Mouse (Mus musculus): ENCODE data around the gene Slco3a1. TPM values are rescaled to one million over a fixed set of nuclear protein-coding genes. Genes with fewer than 3 reads are reported as not detected.

The Slco3a1 gene
- total RNA-seq (2021): 10 to 100 TPM; 56.9 to 64.7 TPM
- long read RNA-seq, experiment 1, full-length matches to known transcripts: 30 of 58 reads
- long read RNA-seq, experiment 1, partial matches to known transcripts: 2 of 58 reads
- long read RNA-seq, experiment 1, other reads (novel, unspliced or antisense): 26 of 58 reads
- long read RNA-seq, experiment 2, full-length matches to known transcripts: 27 of 64 reads
- long read RNA-seq, experiment 2, partial matches to known transcripts: 8 of 64 reads
- long read RNA-seq, experiment 2, other reads (novel, unspliced or antisense): 29 of 64 reads

DNA sequence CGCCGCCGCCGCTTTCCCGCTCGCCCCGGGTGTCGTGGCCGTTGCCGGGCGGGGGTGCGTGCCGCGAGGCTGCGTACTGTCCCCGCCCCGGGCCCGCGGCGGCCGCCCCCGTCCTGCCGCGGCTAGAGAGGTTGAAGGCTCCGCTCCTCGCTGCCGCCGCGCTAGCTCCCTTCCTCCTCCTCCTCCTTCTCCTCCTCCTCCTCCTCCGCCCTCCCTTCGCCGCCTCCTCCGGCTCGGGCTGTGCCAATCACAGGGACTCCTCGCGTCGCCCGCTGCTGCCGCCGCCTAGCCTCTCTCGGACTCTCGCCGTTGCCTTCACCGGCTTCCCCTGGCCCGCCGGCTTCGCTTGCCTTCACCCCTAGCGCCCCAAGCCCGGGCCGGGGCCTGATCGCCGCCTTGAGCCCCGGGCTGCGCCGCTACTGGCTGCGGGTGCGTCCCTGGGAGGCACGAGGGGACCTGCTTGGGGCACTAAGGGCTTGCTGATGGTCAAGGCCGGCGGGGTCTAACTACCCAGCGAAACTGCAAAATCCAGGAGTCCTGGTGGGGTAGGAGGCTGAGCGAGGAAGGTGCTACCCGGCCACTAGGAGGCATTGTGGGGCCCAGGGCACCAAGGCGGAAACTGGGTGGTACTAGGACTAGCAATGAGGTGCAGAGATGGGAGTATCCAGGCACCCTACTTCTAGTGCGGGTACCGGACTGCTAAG, at the start of gene Slco3a1:
Slco3a1 (minus strand) TSS at position 173 of the 704 bp plus-strand sequence.
- peak; percentile 75 for DNase-seq
- intact Hi-C loops (cut with DNase I): loop anchor here (1.0 to 5.0 kb wide), 4 partner anchors 132 to 556 kb away; no protein-coding TSS in a partner anchor

DNA sequence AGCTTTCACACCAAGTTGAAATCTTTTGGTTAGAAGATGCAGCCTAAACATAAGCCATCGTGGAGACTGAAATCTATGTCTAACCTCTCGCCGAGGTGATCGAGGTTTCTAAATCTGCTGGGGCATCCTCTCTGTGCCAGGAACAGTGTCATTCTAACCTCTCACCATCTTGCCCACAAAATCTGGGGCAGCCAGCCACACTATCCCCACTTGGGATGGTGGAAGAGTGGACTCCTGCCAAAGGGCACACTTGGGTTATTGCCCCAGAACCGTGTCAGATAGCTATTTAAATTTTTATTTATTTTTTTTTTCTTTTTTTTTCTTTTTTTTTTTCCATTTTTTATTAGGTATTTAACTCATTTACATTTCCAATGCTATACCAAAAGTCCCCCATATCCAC, 46.4 kb upstream of the Slco3a1 start:
- peak in 1 of 2 experiments; percentile 13 for DNase-seq
- intact Hi-C loops (cut with DNase I): no loop called here

DNA sequence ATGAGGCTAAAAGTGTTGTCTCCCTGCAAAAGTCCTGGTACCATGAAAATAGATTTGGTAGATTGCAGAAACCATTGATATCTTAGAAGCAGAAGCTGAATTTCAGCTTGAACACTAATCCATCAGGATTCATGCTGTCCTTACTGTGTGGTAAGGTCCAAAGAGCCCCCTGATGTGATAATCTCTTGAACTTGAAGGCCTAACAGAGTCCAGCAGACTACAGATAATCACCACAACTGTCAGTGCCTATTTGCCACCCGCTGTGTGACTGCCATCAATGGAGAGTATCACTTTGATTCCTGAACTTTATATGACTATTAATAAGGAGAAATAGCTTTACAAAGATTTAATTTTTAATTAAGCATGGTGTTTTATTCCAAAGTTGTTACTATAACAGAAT, 24.8 kb upstream of the Slco3a1 start:
- no peak for DNase-seq
- intact Hi-C loops (cut with DNase I): no loop called here

DNA sequence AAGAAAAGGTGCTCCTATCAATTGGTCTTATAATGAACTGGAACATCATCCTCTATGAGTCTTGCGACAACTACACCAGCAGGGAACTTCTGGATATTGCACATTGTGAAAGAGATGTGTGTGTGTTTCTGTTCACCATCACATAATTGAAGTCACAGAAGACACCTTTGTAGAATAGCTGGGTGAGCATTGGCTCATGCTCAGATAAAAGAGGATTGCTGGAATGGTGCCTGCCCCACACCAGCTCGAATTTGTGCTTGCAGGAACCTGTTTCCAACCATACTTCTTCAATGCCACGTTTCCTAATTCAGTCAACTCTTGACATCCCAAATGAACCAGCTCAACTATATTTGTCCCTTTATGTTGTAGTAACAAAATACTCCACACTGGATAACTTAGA, 21.1 kb upstream of the Slco3a1 start:
- no peak for DNase-seq
- intact Hi-C loops (cut with DNase I): no loop called here

DNA sequence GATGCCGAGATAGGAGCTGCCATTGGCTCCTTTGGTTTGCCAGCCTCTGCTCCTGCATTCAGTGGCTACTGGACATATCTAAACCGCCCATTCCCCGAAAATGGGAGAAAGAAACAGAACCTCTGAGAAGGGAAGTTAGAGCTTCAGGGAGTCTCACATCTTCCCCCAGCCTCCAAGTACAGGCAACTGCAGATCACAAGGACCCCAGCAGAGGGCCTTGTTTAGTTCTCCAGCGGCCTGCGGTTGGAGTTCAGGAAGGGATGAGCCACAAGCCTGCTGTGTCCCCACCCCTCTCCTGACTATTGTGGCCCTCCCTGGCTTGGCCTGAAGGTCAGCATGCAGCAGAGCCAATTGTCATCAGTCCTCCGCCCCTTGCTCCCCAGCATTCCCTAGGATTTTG, 836 bp upstream of the Slco3a1 start:
- peak; percentile 57 to 64 for DNase-seq
- intact Hi-C loops (cut with DNase I): loop anchor here (1.0 to 2.0 kb wide), 3 partner anchors 148 to 555 kb away; no protein-coding TSS in a partner anchor

DNA sequence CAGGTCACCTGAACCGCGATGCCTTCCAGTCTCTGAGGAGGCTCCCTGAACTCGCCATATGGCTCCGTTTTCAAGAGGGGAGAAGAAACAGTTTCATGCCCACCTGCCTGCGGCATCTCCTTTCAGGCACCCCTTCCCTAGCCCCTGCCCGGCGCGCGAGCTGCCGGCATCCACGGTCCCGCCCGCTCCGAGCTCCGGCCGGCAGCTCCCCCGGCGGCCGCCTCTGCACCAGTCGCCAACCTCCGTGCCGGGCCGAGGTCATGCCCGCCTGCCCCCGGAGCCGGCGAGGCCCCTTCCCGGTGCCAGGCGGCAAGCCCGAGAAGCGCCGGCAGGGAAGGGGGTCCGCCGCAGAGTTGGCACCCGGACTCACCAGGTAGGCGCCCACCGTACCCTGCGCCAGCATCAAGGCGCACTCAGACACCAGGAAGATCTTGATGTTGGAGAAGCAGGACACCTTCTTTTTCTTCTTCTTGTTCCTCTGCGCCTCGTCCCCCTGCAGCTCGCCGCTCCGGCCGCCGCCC, 479 bp downstream of the Slco3a1 start:
- DNase-seq: peak in 1 of 2 experiments; percentile 34
- intact Hi-C loops (cut with DNase I): loop anchor here (2.0 to 5.0 kb wide), 2 partner anchors 132 to 183 kb away; no protein-coding TSS in a partner anchor

DNA sequence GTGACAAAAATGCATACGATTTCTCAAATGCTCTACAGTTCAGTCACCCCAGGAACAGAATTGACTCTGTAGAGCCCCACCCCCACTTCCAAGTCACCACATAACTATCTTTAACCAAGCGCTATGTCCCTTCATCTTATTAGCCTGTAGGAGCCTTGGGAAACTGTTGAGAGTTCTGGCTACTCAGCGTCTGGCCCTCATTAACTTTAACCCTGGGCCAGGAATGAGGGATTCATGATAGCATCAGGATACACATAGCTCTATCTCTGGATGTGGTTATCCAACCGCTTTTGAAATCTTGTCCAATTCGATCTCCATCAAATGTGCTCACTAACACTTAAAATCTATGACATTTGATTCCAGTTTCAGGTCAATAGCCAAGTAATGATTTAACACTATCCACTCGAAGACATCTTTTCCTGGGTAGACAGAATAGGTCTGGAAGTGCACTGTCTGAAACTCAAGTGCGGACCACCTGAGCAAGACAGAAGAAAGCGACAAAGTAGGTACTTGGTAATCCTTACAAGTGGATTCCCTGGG, 1.4 kb downstream of the Slco3a1 start:
- intact Hi-C loops (cut with DNase I): loop anchor here (5.0 kb wide), 1 partner anchor 131 kb away; no protein-coding TSS in a partner anchor
- no peak for DNase-seq

DNA sequence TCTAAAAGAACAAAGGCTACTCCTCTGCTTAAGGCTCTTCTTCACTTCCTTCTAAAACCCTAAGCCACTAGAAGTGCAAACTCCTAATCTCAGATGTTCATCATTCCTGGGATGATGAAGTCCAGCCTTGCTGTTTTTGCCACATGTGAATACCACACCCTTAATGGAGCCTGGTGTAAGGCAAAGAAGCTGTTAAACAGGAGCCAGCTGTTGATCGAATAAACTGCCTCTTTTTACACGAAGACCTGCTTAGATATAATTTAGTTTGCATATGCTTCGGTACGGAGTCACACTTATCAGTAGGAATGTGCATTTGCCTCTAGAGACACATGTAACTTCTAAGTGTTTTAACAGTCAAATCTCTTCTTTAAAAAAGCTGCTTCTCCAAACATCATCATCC, 2.0 kb downstream of the Slco3a1 start:
- intact Hi-C loops (cut with DNase I): loop anchor here (5.0 kb wide), 1 partner anchor 130 kb away; no protein-coding TSS in a partner anchor
- DNase-seq: no peak

DNA sequence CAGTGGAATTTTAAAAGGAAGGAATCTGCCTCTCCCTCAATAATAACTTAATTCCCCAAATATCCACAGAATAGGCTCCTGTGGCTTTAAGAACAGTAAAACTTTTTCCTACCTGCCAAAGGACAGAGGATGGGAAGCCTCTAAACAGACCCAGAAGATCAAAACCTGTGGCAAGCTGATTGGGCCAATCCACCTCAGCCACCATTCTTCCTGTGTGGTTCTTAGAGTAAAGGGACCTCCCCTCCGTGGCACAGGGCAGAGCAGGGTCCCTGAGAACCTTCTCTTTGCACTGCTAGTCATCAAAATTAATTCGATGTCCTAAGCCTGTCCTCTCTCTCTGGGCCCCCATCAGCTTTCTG, 2.6 kb downstream of the Slco3a1 start:
- no peak for DNase-seq
- intact Hi-C loops (cut with DNase I): loop anchor here (5.0 kb wide), 1 partner anchor 130 kb away; no protein-coding TSS in a partner anchor

DNA sequence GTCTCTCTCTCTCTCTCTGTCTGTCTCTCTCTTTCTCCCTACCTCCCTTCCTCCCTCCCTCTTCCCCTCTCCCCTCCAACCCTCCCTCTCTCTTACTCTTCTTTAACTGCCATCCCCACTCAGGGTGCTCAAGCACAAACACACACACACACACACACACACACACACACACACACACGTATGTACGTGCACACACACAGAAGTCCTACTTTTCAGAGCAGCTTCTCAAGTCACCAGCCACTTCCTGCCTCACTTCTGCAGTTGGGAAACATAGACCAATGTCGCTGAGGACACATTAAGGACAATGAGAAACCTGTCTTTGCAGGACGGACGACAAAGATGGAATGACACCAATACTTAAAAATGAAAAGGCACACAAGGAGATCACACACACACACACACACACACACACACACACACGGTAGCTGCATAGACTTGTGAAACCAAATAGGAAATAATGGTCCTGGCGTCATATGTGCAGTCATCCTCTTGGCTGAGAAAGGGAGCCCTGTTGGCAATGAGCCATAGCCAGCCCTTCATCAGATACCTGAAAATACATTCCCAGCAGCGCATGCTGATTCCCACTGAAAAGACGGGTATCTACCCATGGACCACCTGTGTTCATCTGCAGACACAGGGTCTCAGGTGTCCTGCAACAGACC, 3.1 kb downstream of the Slco3a1 start:
- intact Hi-C loops (cut with DNase I): loop anchor here (5.0 kb wide), 1 partner anchor 129 kb away; no protein-coding TSS in a partner anchor

DNA sequence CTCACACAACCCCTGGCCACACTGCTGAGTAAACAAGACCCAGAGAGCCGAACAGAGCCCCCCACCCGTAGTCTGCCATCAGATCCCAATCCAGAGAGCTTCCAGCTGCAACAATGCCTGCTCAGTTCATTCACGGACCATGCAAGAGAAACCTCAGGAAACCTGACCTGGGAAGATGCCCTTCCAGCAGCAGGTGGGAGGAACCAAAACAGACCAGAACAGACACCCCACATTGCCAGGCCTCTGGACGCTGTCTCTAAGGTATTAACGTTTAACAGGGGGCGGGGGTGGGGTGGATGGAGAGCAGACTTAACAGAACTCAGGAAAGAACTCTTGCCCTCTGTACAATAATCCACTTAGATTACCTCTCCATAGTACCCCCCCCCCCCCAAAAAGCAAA, 4.9 kb downstream of the Slco3a1 start:
- no peak for DNase-seq
- intact Hi-C loops (cut with DNase I): loop anchor here (5.0 to 10.0 kb wide), 2 partner anchors 127 to 315 kb away; no protein-coding TSS in a partner anchor

More for the DNA sequence above, 3.1 kb downstream of the Slco3a1 start:
- DNase-seq: no peak

DNA sequence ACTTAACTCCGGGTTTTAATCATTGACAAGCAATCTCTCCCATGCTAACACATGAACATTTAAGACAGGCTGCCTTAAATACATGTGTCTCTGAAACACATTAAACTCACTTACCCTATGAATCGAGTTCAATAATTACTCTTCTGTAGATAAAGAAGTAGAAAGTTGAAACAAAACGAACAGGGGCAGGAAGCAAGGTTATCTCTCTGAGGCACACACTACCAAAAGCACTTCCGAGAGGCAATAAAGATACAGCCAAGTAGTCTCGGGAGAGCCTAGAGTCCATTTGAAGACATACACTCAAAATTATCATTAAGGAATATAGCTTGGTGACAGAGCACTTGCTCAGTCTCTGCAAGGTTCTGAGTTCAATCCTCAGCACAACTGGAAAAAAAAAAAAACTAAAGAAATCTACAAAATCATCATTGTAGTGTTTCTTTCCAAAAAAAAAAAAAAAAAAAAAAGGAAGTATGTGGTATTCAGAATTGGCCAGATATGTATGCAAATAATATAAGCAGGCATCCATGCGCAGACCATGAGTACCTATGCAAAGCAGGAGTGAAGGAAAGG, 5.5 kb downstream of the Slco3a1 start:
- intact Hi-C loops (cut with DNase I): loop anchor here (10.0 kb wide), 1 partner anchor 316 kb away; no protein-coding TSS in a partner anchor
- no peak for DNase-seq

DNA sequence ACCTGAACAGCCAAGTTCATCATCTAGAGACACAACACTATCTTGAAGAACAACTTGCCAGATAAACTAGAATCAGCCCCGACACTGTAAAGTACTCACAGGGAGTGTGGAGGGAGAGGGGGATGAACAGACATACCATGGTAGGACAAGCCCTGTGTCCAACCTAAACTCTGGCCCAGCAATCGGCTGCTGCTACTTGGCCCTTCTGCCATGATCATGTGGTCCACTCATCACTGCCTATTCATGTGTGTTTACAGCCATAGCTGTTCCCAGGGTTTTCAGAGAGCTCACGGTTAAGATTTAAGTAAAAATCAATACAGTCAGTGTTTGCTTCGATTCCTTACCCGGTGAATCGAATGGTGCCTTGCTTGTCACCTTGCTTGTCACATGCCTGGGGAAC, 7.9 kb downstream of the Slco3a1 start:
- intact Hi-C loops (cut with DNase I): loop anchor here (10.0 kb wide), 1 partner anchor 318 kb away; no protein-coding TSS in a partner anchor
- DNase-seq: no peak

DNA sequence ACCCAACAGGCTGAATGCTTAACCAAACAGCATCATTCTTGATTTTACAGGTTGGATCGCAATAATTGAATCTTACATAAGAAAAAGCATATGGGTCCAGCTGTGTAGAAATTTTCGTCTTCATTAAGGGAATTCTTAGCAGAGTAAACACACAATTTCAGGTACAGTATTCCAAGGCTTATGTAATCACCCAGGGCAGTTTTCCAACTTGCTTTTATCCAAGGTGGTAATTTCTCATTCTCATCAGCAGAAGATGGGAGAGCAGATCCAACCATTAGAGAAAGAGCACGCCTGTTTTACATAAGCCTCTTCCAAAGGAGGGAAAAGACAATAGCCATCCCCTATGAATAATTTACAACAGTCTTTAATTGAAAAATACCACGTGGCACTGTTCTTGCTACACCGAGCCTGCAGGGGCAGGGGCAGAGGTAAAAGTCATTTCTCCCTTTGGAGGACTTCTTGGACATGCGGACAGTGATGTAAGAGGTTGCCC, 9.0 kb downstream of the Slco3a1 start:
- intact Hi-C loops (cut with DNase I): loop anchor here (10.0 kb wide), 1 partner anchor 319 kb away; no protein-coding TSS in a partner anchor
- DNase-seq: no peak

DNA sequence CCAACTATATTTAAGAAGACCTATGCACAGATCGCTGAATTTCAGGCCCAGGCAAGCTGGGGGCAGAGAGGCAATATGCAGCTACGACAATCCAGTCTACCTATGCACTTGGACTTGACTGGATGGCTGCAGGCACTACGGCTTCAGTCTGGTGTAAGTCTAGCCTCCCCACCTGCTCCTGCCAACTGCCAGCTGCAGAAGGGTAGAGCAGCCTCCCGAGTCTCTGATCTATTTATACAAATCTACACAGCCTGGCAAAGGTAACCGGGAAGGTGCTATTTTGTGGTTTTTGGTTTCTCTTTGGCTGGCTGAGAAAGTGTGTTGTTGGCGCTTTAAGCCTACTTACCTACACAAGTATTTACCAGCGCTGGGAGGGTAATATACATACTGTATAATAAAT, 10.3 kb downstream of the Slco3a1 start:
- intact Hi-C loops (cut with DNase I): loop anchor here (10.0 kb wide), 1 partner anchor 320 kb away; no protein-coding TSS in a partner anchor
- peak in 1 of 2 experiments; percentile 25 for DNase-seq

DNA sequence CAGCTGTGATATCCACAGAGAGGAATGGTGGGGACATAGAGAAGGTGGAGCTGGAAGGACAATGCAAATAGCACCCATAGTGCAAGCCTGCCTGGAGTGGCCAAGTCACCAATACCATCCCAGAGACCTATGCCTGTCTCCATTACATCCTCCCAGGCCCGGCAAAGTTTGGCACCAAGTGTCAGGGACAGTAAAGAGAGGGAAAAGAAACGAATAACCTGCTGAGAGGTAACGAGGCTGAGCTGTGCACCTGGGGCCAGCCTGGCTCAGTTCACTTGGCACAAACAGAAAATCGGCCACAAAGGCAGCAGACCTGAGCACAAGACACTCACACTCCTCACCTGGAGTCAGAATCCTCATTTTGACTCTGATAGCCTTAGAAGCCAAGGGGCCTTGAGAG, 12.6 kb downstream of the Slco3a1 start:
- intact Hi-C loops (cut with DNase I): loop anchor here (10.0 kb wide), 1 partner anchor 323 kb away; no protein-coding TSS in a partner anchor
- DNase-seq: no peak

DNA sequence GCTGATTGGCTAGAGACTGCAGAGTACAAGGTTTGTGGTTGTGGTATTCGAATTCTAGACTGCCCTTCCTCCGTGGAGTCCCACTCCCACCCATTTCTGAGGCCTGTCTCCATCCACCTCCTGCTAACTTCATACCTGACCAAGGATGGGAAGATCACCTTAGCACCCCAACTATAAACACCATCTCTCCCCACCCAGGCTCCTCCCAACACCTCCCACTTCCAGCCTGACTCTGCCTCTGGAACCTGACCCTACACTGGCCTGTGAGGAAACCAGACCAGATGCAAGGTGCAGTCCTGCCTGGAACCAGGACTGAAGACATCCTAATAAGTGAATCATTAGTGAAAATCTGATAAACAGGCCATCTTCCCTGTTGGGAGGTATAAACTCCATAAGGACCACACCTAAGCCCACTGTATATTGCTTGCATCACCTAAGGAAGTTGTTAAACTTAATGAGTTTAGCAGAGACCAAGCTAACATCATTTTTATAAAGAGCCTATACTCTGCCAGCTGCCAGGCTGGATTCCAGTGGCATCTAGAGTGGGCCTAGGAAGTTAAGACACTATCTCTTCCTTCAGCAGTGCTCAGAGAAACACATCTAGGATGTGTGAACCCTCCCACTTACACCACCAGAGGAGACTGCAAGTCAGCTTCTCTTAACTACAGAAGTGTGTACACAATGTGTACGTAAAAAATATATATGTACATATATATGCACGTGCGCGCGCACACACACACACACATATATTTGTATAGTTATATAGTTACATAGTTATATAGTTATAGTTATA, 13.5 kb downstream of the Slco3a1 start:
- intact Hi-C loops (cut with DNase I): loop anchor here (10.0 kb wide), 1 partner anchor 324 kb away; no protein-coding TSS in a partner anchor
- DNase-seq: no peak

DNA sequence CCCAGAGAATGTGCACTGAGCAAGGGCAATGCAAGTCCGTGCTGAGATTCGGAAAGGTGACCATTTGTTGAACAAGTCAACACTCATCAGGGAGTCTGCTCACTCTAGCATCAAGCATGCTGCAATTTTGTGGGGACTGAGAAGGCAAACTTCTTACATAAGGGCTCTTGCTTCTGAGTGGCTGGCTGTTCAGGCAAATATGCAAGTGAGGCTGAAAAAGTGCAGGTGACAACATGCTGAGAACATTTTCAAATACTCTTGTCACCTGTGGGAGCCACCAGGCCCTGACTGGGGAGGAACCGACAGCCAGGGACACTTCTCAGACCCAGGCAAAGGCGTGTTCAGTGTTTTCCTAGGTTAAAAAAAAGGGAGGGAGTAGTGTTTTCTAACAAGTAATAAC, 18.4 kb downstream of the Slco3a1 start:
- intact Hi-C loops (cut with DNase I): no loop called here

More for the DNA sequence above, 18.4 kb downstream of the Slco3a1 start:
- DNase-seq: no peak

All from gastrocnemius, postnatal 36 days (tissue).